Mouse (Mus musculus): ENCODE data around the gene Atad2b. TPM values are rescaled to one million over a fixed set of nuclear protein-coding genes. Genes with fewer than 3 reads are reported as not detected.
"Not testable (repeated sequence)": the region's sequence is repeated elsewhere in the genome, so short reads cannot be mapped to it uniquely, and the experiment has no call there.

The Atad2b gene
- polyA plus RNA-seq, 1 experiment from 2014 or later: 12.8 TPM

DNA sequence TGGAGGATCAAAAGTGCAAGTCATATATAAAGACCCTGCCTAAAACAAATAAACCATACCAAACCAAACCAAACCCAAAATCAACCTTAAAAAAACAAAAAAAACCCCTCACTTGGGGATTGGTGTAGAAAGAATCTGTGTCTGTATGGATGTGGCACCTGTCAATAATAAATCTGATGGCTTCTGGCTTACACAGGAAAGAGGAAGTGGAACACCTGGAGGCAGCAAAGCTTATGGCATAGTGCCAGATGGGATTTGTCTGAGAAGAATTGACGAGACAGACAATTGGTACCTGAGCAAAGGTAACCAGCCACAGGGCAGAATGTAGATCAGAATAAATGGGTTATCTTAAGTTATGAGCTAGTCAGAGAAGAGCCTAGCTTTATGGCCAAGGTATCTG, 32.1 kb upstream of the Atad2b start:
- Histone ChIP-seq H3K9me3 (replicated peaks) (no peaks in the 10 kb centered on the region), H3K4me1 (peaks cover 21% of the 10 kb centered on the region), H3K27ac (no peak overlapping the region), H3K27me3 (replicated peaks) (no peaks in the 10 kb centered on the region), H3K4me3 (no peak overlapping the region), H3K36me3 (peaks cover 88% of the 10 kb centered on the region), H3K4me2 (no peak overlapping the region), H3K9ac (no peak overlapping the region)
- WGBS (ENCODE audit: insufficient replicate concordance): 75% methylated on average over 1 of the region's 1 CpGs
- no peak for ATAC-seq

- H3K9me3 ChIP-seq (replicated peaks); H3K27me3 ChIP-seq (replicated peaks); H3K9ac ChIP-seq; H3K4me2 ChIP-seq; H3K27ac ChIP-seq; H3K4me3 ChIP-seq; ATAC-seq: not testable (repeated sequence)
- peaks cover 23% of the 10 kb centered on the region for H3K4me1 ChIP-seq
- H3K36me3 ChIP-seq: peaks cover 90% of the 10 kb centered on the region
- 88% methylated on average over 4 of the region's 4 CpGs for WGBS (ENCODE audit: insufficient replicate concordance)
Observed at GRCm38 (mm10) chr12:4886581-4886980, 30.6 kb upstream of the Atad2b start.

DNA sequence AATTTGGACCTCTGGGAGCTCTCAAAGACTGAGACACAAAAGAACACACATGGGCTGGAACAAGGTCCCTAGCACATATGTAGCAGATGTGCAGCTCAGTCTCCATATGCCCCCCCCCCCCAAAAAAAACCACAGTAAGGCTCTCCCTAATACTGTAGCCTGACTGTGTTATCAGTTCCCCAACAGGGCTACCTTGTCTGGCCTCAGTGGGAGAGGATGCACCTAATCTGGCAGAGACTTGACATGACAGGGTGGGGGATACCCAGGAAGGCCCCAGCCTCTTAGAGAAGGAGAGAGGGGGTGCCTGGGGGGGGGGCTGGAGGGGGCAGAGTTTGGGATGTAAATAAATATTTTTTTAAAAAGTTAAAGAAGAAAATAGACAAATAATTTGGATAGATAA, 28.4 kb upstream of the Atad2b start:
- H3K4me2 ChIP-seq: peak overlapping the region; percentile 32; the same call in 1 of the 2 replicates
- no peak overlapping the region for H3K9ac ChIP-seq

GRCm38 (mm10) chr12:4889251-4889650, 27.9 kb upstream of the Atad2b start:
- H3K27ac ChIP-seq: 0 out of 2 replicates have a peak overlapping the region, but pooled peaks have one; percentile 25
- 77% methylated on average over 2 of the region's 2 CpGs for WGBS (ENCODE audit: insufficient replicate concordance)
- no peak overlapping the region for H3K4me3 ChIP-seq
- peak overlapping the region; percentile 35; the same call in 1 of the 2 replicates for H3K9ac ChIP-seq
- ATAC-seq: no peak
- no peaks in the 10 kb centered on the region for H3K9me3 ChIP-seq (replicated peaks)
- peaks cover 88% of the 10 kb centered on the region for H3K36me3 ChIP-seq
- peak overlapping the region; percentile 32; the same call in 1 of the 2 replicates for H3K4me2 ChIP-seq
- H3K4me1 ChIP-seq: peaks cover 23% of the 10 kb centered on the region
- no peaks in the 10 kb centered on the region for H3K27me3 ChIP-seq (replicated peaks)

More for the DNA sequence above, 28.4 kb upstream of the Atad2b start:
- 0 out of 2 replicates have a peak overlapping the region, but pooled peaks have one; percentile 3 for H3K27ac ChIP-seq
- ATAC-seq: peak; percentile 93
- no peaks in the 10 kb centered on the region for H3K27me3 ChIP-seq (replicated peaks)
- H3K9me3 ChIP-seq (replicated peaks): no peaks in the 10 kb centered on the region
- peaks cover 23% of the 10 kb centered on the region for H3K4me1 ChIP-seq
- peaks cover 88% of the 10 kb centered on the region for H3K36me3 ChIP-seq
- no peak overlapping the region for H3K4me3 ChIP-seq

DNA sequence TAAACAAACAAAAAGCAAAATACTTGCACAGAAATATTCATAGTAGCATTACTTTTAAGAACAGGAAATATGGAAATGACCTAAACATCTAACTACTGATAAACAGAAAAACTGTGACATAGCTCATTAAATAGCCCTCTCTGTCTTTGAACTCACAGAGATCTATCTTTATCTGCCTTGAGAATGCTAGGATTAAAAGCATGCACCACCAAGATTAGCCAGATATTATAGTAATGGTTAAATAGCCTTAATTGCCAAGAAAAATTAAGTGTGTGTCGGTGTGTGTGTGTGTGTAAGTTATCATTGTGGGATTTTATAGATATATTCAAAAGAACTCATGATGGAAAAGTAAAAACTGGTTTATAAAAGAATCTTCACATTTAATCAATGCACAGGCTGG, 27.3 kb upstream of the Atad2b start:
- no peak for ATAC-seq
- Histone ChIP-seq H3K4me1 (peaks cover 23% of the 10 kb centered on the region), H3K36me3 (peaks cover 83% of the 10 kb centered on the region), H3K9me3 (replicated peaks) (no peaks in the 10 kb centered on the region), H3K27me3 (replicated peaks) (no peaks in the 10 kb centered on the region), H3K4me3 (no peak overlapping the region), H3K9ac (no peak overlapping the region), H3K4me2 (no peak overlapping the region), H3K27ac (no peak overlapping the region)
- WGBS (ENCODE audit: insufficient replicate concordance): 73% methylated on average over 1 of the region's 1 CpGs

GRCm38 (mm10) chr12:4898024-4898423, 19.1 kb upstream of the Atad2b start:
- H3K4me3 ChIP-seq: no peak overlapping the region
- peaks cover 45% of the 10 kb centered on the region for H3K36me3 ChIP-seq
- H3K9me3 ChIP-seq (replicated peaks): no peaks in the 10 kb centered on the region
- WGBS (ENCODE audit: insufficient replicate concordance): 80% methylated on average over 5 of the region's 5 CpGs
- peaks cover 5% of the 10 kb centered on the region; the same call in 1 of the 2 replicates for H3K4me1 ChIP-seq
- no peaks in the 10 kb centered on the region for H3K27me3 ChIP-seq (replicated peaks)
- H3K4me2 ChIP-seq: no peak overlapping the region
- H3K27ac ChIP-seq: no peak overlapping the region
- no peak overlapping the region for H3K9ac ChIP-seq
- ATAC-seq: no peak

DNA sequence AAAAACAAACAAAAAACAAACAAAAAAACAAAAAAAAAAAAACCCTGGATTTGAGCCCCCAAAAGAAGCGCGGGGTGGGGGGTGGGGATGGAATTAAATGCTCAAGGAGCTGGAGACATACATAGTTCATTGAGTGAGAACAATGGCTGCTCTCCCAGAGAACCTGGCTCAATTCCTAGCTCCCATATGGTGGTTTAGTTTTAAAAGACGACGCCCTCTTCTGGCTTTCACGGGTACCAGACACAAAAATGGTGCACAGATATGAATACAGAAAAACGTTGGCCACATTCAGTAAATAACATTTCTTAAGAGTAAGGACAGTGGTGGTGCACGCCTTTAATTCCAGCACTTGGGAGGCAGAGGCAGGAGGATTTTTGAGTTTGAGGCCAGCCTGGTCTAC, 11.2 kb upstream of the Atad2b start:
- peak overlapping the region; percentile 93 for H3K9ac ChIP-seq
- peaks cover 24% of the 10 kb centered on the region for H3K36me3 ChIP-seq
- H3K9me3 ChIP-seq (replicated peaks): no peaks in the 10 kb centered on the region
- WGBS (ENCODE audit: insufficient replicate concordance): 53% methylated on average over 7 of the region's 7 CpGs
- H3K4me2 ChIP-seq: peak overlapping the region; percentile 82
- peaks cover 28% of the 10 kb centered on the region for H3K4me1 ChIP-seq
- H3K27ac ChIP-seq: peak overlapping the region; percentile 99
- ATAC-seq: no peak
- no peaks in the 10 kb centered on the region for H3K27me3 ChIP-seq (replicated peaks)
- H3K4me3 ChIP-seq: peak overlapping the region; percentile 79

- H3K36me3 ChIP-seq: peaks cover 19% of the 10 kb centered on the region
- peaks cover 28% of the 10 kb centered on the region for H3K4me1 ChIP-seq
- ATAC-seq: no peak
- 12% methylated on average over 7 of the region's 7 CpGs for WGBS (ENCODE audit: insufficient replicate concordance)
- H3K4me3 ChIP-seq: peak overlapping the region; percentile 79
- H3K9ac ChIP-seq: peak overlapping the region; percentile 93
- no peaks in the 10 kb centered on the region for H3K9me3 ChIP-seq (replicated peaks)
- H3K27ac ChIP-seq: peak overlapping the region; percentile 99
- H3K27me3 ChIP-seq (replicated peaks): no peaks in the 10 kb centered on the region
- H3K4me2 ChIP-seq: peak overlapping the region; percentile 82
Observed at GRCm38 (mm10) chr12:4906476-4906875, 10.7 kb upstream of the Atad2b start.

DNA sequence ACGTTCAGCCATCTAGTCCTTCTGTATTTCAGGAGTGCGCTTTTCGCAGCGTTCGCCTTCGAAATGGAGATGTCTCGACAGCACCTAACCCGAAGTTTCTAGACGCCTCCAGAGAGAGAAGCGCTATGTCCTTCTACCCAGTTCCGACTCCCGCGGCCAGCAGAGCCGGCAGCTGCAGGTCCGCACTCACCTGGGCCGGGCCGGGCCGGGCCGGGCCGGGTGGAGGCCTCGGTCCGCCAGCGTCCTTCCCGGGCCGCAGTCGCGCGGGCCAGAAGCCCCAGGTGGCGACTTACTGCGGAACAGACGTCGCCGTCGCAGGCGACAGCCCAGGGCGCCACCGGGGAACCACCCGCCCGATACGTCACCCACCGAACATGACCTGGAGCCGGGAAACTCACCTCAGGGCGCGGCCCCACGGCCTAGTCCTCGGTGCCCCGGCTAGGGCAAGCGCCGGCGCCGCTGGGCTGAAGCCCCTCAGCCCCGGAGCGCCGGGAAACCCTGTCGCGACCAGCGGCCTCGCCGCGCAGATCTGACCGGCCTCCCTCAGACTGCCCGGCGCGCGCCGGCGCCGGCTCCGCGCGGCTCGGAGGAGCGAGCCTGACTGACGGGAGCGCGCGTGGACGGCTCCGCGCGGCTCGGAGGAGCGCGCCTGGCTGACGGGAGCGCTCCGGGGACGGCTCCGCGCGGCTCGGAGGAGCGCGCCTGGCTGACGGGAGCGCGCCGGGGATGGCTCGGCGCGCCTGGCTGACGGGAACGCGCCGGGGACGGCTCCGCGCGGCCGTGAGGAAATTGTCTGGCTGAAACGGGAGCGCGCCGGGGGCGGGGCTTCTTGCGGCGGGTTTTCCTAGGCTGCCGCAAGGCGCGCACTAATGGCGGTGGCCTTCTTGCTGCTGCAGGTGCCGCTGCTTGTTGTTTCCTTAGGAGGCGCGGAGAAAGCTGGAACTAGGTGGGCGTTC, 9.9 kb upstream of the Atad2b start, which contains the start of gene Ubxn2a:
TSS of gene Ubxn2a (minus strand) at position 755 of the 956 bp plus-strand sequence.
- Histone ChIP-seq H3K9ac (peak within 1 kb of the TSS; percentile 93), H3K9me3 (replicated peaks) (no peaks in the 10 kb centered on the region), H3K4me1 (peaks cover 28% of the 10 kb centered on the region), H3K36me3 (peaks cover 15% of the 10 kb centered on the region), H3K4me2 (peak within 1 kb of the TSS; percentile 82), H3K4me3 (peak within 1 kb of the TSS; percentile 79), H3K27ac (peak within 1 kb of the TSS; percentile 99), H3K27me3 (replicated peaks) (no peaks in the 10 kb centered on the region)
- WGBS (ENCODE audit: insufficient replicate concordance): under 1% methylated on average over 125 of the region's 125 CpGs
- ATAC-seq: peak; percentile 94

DNA sequence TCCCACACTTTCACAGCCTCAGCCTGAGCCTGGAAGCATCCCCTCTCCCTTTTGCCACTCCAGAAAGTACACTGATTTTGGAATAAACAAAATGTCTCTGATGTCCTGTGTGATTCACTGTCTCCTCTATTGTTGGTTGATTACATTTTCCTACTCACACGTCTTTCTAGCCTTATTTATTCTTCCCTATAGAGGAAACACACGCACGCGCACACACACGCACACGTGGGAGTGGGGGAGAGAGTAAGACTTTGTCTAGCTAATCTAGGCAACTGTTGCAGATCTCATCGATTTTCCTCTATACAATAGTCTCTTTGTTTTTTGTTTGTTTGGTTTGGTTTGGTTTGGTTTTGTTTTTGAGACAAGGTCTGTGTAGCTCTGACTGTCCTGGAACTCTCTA, 8.8 kb upstream of the Atad2b start:
- Histone ChIP-seq H3K4me1 (peaks cover 28% of the 10 kb centered on the region), H3K36me3 (peaks cover 11% of the 10 kb centered on the region), H3K27me3 (replicated peaks) (no peaks in the 10 kb centered on the region), H3K27ac (no peak overlapping the region), H3K9me3 (replicated peaks) (no peaks in the 10 kb centered on the region), H3K4me3 (peak overlapping the region; percentile 79), H3K4me2 (peak overlapping the region; percentile 82), H3K9ac (no peak overlapping the region)
- no peak for ATAC-seq
- WGBS (ENCODE audit: insufficient replicate concordance): 81% methylated on average over 7 of the region's 7 CpGs

- not testable (repeated sequence) for H3K4me2 ChIP-seq; H3K27ac ChIP-seq; H3K36me3 ChIP-seq; H3K9me3 ChIP-seq (replicated peaks); ATAC-seq; H3K27me3 ChIP-seq (replicated peaks); H3K9ac ChIP-seq; H3K4me3 ChIP-seq
- H3K4me1 ChIP-seq: peaks cover 18% of the 10 kb centered on the region
- 81% methylated on average over 1 of the region's 1 CpGs for WGBS (ENCODE audit: insufficient replicate concordance)
Observed at GRCm38 (mm10) chr12:4910496-4910895, 6.7 kb upstream of the Atad2b start.

DNA sequence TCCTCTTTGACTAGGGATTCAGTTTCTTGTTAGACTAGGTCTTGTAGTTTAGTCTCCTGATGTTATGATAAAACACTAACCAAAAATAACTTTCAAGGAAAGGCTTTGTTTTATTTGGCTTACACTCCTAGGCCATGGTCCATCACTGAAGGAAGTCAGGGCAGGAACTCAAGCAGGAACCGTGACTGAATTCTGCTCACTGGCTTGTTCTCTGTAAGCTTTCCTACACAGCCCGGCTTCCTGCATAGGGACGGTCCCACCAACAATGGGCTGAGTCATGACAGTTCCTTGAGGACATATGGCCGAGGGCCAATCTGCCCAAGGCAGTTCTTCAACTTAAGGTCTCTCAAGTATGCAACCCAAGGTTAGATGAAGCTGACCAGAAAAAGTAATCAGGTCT, 5.4 kb upstream of the Atad2b start:
- Histone ChIP-seq H3K27ac (no peak overlapping the region), H3K9ac (no peak overlapping the region), H3K36me3 (no peaks in the 10 kb centered on the region), H3K4me2 (no peak overlapping the region), H3K4me1 (peaks cover 11% of the 10 kb centered on the region), H3K4me3 (no peak overlapping the region), H3K9me3 (replicated peaks) (no peaks in the 10 kb centered on the region), H3K27me3 (replicated peaks) (no peaks in the 10 kb centered on the region)
- no peak for ATAC-seq
- WGBS (ENCODE audit: insufficient replicate concordance): 53% methylated on average over 4 of the region's 4 CpGs

All from liver, embryonic 12.5 days (tissue).